Mouse (Mus musculus) left cerebral cortex, postnatal 14 days (tissue): Measurements from ENCODE around the gene Eif2s1. TPM values are rescaled to one million over a fixed set of nuclear protein-coding genes. Genes with fewer than 3 reads are reported as not detected.

Source experiments
- DNase-seq, 2 experiments: peaks; one replicate each; pipeline ENCODE4 v3.0.0; 2021 to 2022; ENCODE audit warnings: low spot score in 2 of 2, mixed read lengths in 1 of 2
- intact Hi-C: fragments of 180-260 bp; cut with DNase I; formaldehyde crosslinking; loops from one replicate; pipeline ENCODE4 v1.15.1; 2025
- long read RNA-seq, 2 experiments: library from polyadenylated mRNA; stranded (forward); transcript quantifications; one replicate each; pipeline ENCODE4 v2.0.0; 2021
- total RNA-seq, 2 experiments: library from RNA; stranded (reverse); gene quantifications; 2 replicates each; pipeline ENCODE4 v1.2.3; 2021

Gene Eif2s1
- total RNA-seq, result 10 to 100 TPM; 55.4 to 62.5 TPM
- long read RNA-seq, experiment 1, transcript Eif2s1-201 (8 exons, 3,405 nt), result major isoform, 112 of 117 reads
- long read RNA-seq, experiment 1, partial matches to known transcripts, result 3 of 117 reads
- long read RNA-seq, experiment 1, other reads (novel, unspliced or antisense), result 2 of 117 reads
- long read RNA-seq, experiment 2, transcript Eif2s1-201 (8 exons, 3,405 nt), result major isoform, 65 of 69 reads
- long read RNA-seq, experiment 2, partial matches to known transcripts, result 2 of 69 reads
- long read RNA-seq, experiment 2, other reads (novel, unspliced or antisense), result 2 of 69 reads

DNA sequence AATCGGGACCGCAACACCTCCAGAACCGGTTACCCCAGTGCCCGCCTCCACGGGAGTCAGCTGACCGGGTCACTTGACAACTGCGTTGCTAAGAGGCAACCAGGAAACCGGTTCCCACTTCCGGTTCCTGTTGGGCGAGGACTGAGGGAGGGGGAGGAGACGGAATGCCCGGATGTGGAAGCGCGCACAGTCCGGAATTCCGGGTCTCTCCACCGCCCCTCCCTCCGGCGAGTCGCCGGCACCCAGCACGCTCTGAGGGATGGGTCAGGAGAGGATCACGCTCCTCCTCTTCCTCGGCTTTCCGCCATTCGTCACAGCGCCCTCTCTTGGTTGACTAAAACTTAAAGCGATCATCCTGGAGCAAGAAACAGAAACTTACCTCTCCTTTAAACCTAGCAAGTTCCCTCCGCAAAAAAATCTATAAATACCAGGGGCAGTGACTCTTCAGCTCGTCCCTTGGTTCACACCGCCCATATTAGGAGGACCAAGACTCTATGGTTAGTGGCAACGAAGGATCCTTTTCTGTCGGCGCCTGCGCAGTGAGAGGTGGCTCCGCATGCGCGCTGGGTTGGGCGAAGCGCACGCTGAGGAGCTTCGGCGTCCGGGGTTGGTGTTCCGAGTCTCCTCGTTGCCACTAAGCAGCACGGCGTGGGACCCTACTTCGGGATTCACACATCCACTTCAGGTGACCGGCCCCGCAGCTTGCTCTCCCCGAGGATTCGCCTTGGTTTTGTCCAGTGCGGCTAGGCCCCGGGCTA lies at the start of gene Eif2s1, which contains the start of gene Atp6v1d:
Gene Eif2s1 (plus strand): TSS at position 324 of the 758 bp plus-strand sequence.
Gene Atp6v1d (minus strand): TSS at position 143 of the 758 bp plus-strand sequence.
- intact Hi-C loops, result no loop called here
- peak; percentile 99 for DNase-seq

DNA sequence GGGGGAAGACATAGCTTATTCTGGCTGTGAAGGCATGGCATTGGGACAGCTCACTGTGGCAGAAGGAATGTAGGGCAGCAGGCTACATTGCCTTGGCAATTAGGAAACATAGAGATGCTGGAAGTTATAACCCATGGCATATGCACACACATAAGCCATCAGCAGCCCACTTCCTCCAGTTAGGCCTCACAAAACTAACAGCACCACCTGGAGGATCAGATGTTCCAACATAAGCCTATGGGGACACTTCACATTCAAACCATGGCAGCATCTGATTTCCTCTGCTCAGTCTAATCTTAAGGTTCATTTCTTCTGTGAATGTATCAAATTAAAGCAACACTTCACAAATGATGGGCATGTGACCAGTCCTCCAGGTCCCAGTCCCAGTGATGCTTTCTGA lies 47.2 kb upstream of the Eif2s1 start:
- no peak for DNase-seq
- intact Hi-C loops, result no loop called here

DNA sequence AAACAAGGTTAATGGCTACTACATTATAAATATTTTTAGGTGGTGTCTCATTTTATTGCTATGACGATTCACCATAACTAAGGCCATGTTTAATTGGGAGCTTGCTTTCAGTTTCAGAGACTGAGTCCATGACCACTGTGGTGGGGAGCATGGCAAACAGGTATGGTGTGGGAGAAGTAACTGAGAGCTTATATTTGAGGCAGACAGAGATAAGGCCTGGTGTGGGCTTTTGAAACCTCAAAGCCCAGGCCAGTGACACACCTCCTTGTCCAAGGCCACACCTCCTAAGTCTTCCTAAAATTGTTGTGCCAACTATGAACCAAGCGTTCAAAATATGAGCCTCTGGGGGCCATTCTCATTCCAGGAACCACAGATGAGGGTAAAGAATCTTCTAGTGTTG lies 27.1 kb upstream of the Eif2s1 start:
- no peak for DNase-seq
- intact Hi-C loops, result no loop called here

DNA sequence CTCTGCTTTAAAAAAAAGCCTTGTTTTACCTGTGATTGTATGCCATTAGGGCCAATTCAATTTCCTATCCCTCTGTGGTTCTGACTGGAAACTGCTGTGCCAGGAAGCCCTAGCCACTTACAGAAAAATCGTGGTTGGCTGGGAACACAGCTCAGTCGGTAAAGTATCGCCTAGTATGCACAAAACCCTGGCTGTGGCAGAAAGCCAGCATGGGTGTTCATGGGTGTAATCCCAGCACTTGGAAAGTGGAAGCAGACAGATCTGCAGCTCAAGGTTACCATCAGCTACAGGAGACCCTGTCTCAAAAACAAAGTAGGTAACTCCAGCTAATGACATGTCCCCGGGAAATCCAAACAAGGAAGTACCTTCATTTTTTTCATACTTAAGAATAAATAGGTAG lies 21.7 kb upstream of the Eif2s1 start:
- peak in 1 of 2 experiments; percentile 15 for DNase-seq
- intact Hi-C loops, result no loop called here

DNA sequence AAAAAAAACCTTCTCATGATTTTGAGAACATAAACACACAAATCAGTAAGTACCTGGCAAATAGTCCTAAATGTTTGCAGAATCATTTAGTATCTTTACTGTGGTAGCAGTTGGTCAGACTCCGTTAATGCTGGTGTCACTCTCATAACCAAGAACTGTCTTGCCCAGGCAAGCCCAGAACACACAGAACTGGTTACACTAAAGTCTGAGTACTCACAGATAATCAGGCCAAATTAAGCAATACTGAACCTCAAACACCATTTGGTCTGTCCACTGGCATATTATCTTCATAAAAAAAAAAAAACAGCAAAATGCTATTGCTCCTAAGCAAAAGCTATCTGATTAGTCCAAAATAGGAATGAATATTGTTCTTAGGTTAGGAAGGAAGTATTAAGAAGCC lies 19.2 kb upstream of the Eif2s1 start:
- no peak for DNase-seq
- intact Hi-C loops, result no loop called here

DNA sequence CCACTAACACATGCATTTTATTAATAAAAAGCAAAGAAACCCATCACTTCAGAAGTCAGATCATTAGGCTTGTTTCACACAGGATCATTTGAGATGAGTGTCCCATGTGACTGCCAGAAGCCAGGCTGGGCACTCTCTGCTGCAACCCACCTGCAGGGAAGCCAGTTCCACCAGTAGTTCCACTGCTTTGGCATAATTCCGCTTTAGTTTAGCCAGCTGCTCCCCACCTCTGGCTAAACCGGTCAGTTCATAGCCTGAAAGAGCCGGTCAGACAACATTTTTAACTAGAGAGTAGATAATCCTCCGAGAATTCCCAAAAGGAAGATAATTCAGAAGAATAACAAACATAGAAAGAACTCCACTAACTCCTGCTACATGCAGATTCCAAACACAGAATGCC lies 13.4 kb upstream of the Eif2s1 start:
- intact Hi-C loops, result no loop called here
- no peak for DNase-seq

DNA sequence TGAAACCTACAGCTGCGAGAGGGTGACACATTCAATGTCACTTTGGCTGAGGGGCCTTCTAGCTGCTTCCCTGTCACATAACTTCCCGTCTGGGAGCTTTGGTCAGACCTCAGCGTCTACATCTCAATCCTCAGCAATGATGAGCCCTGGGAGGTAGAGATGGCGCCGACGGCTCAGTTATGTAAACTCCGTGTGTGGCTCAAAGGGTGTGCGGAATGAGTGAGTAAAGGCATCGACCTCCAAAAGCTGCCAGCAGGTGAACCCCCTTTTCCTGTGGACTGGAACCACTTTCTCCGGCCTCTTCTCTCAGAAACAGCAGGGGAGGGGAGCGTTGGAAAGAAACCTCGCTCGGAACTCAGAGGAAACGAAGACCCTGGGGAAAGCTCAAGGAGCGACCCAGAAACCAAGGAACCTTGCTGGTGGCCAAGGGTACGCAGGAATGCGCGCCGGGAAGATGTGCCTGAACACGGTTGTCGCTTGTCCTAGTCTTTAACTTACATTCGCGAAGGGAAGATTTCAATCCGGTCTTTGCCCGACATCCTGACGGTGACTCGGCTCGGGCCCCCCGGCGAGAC lies 611 bp upstream of the Eif2s1 start:
- intact Hi-C loops, result no loop called here
- no peak for DNase-seq

DNA sequence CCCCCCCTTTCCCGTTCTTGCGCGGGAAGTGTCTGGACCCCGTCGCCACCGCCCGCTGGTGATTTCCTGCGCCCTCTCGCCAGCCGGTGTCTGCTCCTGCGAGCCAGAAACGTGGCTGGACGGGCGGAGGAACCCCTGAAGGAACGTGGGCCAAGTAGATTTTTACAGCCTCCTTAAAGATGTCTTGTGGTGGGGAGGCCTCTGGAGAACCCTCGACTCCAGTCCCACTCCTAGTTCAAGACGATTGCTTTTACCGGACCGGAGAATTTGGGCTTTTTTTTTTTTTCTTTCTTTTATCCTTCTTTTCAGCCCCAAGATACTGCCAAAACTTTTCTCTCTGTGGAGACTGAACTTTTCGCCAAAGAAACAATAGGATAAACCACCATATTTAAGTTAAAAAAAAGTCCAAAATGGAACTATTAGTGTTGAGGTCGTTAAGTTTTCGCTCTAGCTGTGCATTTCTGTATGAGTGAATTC lies 673 bp downstream of the Eif2s1 start:
- intact Hi-C loops, result no loop called here
- no peak for DNase-seq

DNA sequence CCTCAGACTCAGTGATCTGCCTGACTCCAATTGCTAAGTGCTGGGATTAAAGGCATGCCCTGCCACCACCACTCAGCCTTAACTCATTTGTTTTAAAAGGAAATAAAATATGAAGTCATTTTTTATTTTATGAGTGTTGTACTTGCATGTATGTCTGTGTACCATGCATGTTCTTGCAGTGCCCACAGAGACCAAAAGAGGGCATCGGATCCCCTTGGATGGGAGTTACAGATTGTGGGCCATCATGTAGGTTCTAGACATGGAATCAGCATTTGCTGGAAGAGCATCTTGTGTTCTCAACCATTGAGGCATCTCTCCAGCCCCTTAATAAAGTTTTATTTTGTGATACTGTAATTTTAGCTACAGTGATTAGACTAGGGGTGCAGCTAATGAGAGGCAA lies 3.8 kb downstream of the Eif2s1 start:
- peak in 1 of 2 experiments; percentile 30 for DNase-seq
- intact Hi-C loops, result no loop called here

DNA sequence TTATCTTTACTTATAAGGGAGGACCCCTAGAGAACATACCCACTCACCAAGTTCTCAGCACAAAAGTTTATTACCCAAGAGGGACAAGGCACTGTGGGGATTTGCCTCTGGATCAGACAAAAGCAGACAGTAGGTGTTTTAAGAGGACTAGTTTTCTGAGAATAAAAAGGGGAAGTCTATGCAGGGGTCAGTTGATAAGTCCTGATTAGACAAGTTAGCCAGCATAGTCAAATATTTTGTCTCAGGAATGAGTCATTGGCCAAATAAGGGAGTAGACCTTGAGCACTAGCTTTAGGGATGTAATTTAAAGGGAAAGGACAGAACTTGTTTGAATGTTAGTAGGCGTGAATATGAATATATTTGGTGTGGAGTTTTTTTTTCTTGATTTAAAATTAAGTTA lies 6.5 kb downstream of the Eif2s1 start:
- DNase-seq, result no peak
- intact Hi-C loops, result no loop called here

DNA sequence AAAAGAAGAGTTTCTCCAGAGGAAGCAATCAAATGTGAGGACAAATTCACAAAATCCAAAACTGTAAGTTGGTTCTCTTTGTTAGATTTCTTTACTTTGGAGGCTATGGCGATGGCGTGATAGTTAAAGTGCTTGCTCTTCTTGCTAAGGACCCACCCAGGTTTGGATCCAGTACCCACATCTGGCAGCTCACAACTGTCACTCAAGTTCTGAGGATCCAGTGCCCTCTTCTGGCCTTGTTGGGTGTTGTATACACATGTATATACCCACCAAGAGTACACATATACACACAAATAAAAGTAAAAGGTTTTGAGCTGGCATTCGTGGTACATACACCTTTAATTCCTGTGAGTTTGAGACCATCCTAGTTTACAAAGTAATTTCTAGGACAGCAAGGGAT lies 13.0 kb downstream of the Eif2s1 start:
- intact Hi-C loops, result loop anchor here (10.0 kb wide), 1 partner anchor 390 kb away; no protein-coding TSS in a partner anchor
- DNase-seq, result no peak

DNA sequence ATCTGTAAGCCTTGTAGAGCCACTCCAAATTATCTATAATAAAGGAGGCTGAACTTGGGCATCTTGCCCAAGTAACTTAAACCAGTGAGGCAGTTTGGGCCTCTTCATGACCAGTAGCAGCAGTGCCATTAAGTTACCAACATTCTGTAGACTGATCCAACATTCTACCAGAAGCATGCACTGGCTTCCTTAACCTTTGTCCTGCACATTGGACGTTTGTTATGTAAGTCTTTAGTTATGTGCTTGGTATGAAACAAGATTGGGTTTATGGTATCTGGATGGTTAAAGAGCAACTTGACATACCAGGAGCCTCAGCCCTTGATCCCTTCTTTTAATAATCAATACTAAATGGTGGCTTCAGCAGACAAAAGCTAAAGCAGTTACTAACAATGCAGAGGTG lies 28.4 kb downstream of the Eif2s1 start:
- no peak for DNase-seq
- intact Hi-C loops, result no loop called here

DNA sequence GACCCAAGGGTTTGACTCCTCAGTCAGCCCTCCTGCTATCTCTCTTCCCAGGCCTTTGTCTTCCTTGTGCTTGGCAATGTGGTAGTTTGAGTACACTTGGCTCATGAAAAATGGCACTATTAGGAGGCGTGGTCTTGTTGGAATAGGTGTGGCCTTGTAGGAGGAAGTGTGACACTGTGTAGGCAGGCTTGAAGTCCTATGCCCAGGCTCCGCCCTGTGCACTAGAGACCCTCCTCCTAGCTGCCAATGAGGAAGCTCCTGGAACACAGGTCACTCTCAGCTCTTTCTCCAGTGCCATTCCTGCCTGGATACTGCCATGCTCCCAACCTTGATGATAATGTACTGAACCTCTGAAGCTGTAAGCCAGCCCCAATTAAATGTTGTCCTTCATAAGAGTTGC lies 29.5 kb downstream of the Eif2s1 start:
- intact Hi-C loops, result no loop called here

DNA sequence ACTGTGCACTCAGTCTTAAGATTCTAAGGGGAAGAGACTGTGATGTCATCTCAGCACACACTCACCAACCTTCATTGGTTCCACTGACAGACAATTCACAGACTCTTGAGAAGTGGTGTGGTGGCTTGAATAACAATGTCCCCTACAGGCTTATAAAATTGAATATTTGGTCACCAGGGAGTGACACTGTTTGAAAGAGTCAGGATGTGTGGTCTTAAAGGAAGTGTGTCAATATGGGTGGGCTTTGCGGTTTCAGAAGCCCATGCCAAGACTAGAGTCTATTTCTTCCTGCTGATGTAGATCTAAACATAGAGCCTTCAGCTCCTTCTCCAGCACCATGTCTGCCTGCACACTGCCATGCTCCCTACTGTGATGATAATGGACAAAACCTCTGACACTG lies 36.2 kb downstream of the Eif2s1 start:
- intact Hi-C loops, result no loop called here
- no peak for DNase-seq

More for the DNA sequence above, 29.5 kb downstream of the Eif2s1 start:
- no peak for DNase-seq

DNA sequence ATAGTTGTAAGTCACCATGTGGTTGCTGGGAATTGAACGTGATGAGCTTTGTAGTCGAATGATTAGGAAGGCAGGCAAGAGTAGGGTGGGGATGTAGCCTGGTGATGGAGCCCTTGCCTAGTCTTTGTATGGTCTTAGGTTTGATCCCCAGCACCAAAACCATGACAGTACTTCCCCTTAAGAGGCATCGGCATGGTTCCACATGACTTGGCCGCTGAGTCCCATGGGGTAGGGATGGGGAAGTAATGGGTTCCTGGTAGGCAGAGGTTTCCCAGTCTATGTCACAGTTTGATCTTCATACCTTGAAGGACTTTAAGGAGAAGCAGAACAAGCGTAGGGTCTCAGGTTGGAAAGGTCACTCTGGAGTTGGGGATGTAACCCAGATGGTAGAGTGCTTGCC lies 39.8 kb downstream of the Eif2s1 start:
- no peak for DNase-seq
- intact Hi-C loops, result no loop called here

DNA sequence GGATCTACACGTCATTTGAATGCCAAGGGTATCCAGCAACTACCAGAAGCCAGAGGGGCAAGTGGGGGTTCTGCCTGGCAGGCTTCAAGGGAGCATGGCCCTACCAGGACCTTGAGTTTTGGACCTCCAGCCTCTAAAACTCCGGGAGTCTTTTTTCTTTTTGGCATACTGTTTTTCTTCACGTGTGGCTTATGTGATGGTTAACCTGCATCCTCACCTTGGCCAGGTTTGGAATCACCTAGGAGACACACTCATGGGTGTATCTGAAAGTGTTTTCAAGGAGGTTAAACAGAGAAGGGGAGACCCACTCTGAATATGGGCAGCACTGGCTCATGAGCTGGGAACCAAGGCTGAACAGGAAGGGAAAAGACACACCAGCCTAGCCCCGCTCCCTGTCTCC lies 41.7 kb downstream of the Eif2s1 start:
- intact Hi-C loops, result no loop called here
- DNase-seq, result no peak

DNA sequence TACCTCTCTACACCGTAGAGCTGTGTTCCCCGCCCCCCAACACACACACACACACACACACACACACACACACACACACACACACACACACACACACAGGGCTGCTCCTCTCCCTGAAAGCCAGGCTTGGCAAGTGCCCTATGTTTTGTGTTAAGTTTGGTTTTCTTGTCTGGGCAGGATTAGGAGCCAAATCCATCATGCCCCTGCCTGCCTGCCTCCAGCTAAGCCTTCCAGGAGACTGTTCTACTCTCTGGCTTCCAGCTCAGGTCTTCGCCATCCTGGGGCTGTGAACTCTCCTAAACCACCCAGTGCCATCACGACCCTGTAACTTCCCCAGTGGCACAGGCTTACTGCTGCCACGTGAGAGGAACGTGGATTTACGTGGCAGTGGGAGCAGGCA lies 42.9 kb downstream of the Eif2s1 start:
- intact Hi-C loops, result no loop called here
- DNase-seq, result no peak

DNA sequence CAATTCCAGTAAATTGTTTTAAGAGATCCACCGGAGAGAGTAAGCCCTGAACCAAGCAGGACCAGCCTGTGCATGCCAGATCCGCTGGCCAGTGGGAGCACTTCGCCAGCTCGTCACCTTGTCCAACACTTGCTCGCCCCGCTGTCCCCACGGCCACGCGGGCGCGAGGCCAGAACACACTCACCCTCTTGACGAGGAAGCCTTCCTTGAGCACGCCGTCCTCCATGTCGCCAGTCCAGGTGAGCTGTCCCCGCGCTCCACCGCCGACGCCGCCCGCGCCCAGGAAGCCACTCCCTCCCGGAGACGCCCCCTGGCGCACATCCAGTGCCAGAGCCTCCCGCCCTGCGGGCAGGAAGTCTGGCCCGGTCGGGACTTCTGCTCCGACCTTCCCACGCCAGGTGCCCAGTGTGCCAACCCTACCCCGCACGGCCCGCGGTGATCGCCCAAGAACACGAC lies 45.1 kb downstream of the Eif2s1 start, which contains the start of gene Plek2:
Gene Plek2 (minus strand): TSS at position 258 of the 456 bp plus-strand sequence.
- intact Hi-C loops, result no loop called here
- no peak for DNase-seq

DNA sequence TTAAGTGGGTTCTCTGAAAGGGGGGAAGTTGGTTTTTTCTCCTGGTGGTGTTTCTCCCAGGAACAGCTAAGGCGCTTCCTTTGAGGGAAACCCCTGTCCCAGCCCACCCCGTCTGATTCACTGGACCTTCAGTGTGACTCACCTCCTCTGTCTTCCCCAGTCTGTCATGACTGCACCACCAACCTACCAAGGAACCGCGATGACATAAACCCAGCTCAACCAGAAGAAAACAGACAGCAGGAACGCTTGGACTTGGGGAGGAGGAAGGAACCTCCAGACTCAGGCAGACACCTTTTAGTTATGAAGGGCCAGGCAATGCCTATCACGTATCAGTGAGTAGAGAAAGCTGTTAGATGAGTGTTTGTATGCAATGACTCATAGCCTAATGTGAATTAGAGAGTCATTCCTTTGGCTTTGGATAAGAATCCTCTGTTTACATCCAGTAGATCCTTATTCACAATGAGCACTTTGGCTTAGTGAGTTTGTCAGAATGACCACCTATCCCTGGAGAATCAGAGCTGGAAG lies 46.5 kb downstream of the Eif2s1 start:
- intact Hi-C loops, result no loop called here
- no peak for DNase-seq
